Mouse (Mus musculus) T-helper 2 cell (primary cell): Measurements from ENCODE around the gene Cops3.

ENCODE experiments used
- in situ Hi-C: fragments of 300-600 bp; cut with MboI, MseI; formaldehyde crosslinking; loops from one replicate; pipeline ENCODE4 v1.15.1; 2025; ENCODE audit warnings: high pct_unique_total_duplicates

Cops3 gene

GRCm38 (mm10) chr11:59810480-59811158, 29.0 kb downstream of the Cops3 start:
- in situ Hi-C loops, result no loop called here

- in situ Hi-C loops, result no loop called here
Measured at GRCm38 (mm10) chr11:59809670-59810474, 29.8 kb downstream of the Cops3 start, which contains the start of gene Flcn. TSS of gene Flcn (minus strand) at chr11:59810016.

GRCm38 (mm10) chr11:59809071-59809669, 30.5 kb downstream of the Cops3 start:
- in situ Hi-C loops, result no loop called here

GRCm38 (mm10) chr11:59808170-59808960, 31.3 kb downstream of the Cops3 start:
- in situ Hi-C loops, result no loop called here

GRCm38 (mm10) chr11:59805656-59806055, 34.0 kb downstream of the Cops3 start:
- in situ Hi-C loops, result no loop called here

GRCm38 (mm10) chr11:59805256-59805655, 34.4 kb downstream of the Cops3 start:
- in situ Hi-C loops, result no loop called here

GRCm38 (mm10) chr11:59804409-59805110, 35.1 kb downstream of the Cops3 start:
- in situ Hi-C loops, result no loop called here

- in situ Hi-C loops, result no loop called here
Measured at GRCm38 (mm10) chr11:59803516-59803915, 36.1 kb downstream of the Cops3 start.

- in situ Hi-C loops, result no loop called here
Measured at GRCm38 (mm10) chr11:59801881-59802280, 37.8 kb downstream of the Cops3 start.

GRCm38 (mm10) chr11:59800412-59800811, 39.2 kb downstream of the Cops3 start:
- in situ Hi-C loops, result no loop called here

GRCm38 (mm10) chr11:59793390-59793789, 46.2 kb downstream of the Cops3 start:
- in situ Hi-C loops, result loop anchor here (10.0 kb wide), 1 partner anchor 731 kb away; no protein-coding TSS in a partner anchor

GRCm38 (mm10) chr11:59789311-59789710, 50.3 kb downstream of the Cops3 start:
- in situ Hi-C loops, result no loop called here

GRCm38 (mm10) chr11:59787199-59787781, 52.3 kb downstream of the Cops3 start, which contains the start of gene Pld6:
TSS of gene Pld6 (minus strand) at chr11:59787645.
- in situ Hi-C loops, result no loop called here

GRCm38 (mm10) chr11:59786444-59787198, 53.0 kb downstream of the Cops3 start:
- in situ Hi-C loops, result no loop called here

GRCm38 (mm10) chr11:59783591-59783990, 56.0 kb downstream of the Cops3 start:
- in situ Hi-C loops, result no loop called here

- in situ Hi-C loops, result no loop called here
Measured at GRCm38 (mm10) chr11:59782091-59782590, 57.5 kb downstream of the Cops3 start.

- in situ Hi-C loops, result no loop called here
Measured at GRCm38 (mm10) chr11:59780241-59780640, 59.4 kb downstream of the Cops3 start.

GRCm38 (mm10) chr11:59779406-59779805, 60.2 kb downstream of the Cops3 start:
- in situ Hi-C loops, result loop anchor here (5.0 kb wide), 1 partner anchor 157 kb away; no protein-coding TSS in a partner anchor

- in situ Hi-C loops, result loop anchor here (5.0 kb wide), 1 partner anchor 157 kb away; no protein-coding TSS in a partner anchor
Measured at GRCm38 (mm10) chr11:59778874-59779223, 60.8 kb downstream of the Cops3 start.
